Mouse (Mus musculus): ENCODE results near the gene Fbxw2. TPM values are rescaled to one million over a fixed set of nuclear protein-coding genes. Genes with fewer than 3 reads are reported as not detected.
"Not testable (repeated sequence)": the region's sequence is repeated elsewhere in the genome, so short reads cannot be mapped to it uniquely, and the experiment has no call there.

The Fbxw2 gene
- polyA plus RNA-seq, 1 experiment from 2014 or later = 97.7 TPM

DNA sequence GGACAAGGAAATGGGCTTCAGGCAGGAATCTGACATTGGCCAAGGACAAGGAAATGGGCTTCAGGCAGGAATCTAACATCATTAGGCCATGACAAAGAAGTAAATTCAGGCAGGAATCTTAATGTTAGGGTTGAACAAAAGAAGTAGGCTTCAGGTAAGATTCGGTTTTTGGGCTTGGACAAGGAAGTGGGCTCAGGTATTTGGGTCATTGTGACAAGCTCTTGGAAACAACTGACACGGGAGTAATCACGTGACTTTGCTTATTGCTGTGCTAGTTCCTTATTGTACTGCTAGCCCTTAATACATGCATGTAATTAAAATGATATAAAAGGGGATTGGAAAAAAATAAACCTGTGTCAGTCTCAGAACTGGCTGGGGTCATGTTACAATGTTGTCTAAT lies 9.6 kb upstream of the Fbxw2 start:
- no peaks in the 10 kb centered on the region for H3K9me3 ChIP-seq
- H3K4me2 ChIP-seq = no peak overlapping the region
- H3K36me3 ChIP-seq = no peaks in the 10 kb centered on the region
- 74% methylated on average over 3 of the region's 3 CpGs for WGBS
- ATAC-seq (ENCODE audit: insufficient number of reproducible peaks, insufficient read depth, low FRiP score, low TSS enrichment, low read depth) = no peak
- H3K4me1 ChIP-seq = no peaks in the 10 kb centered on the region
- H3K27ac ChIP-seq = no peak overlapping the region
- H3K27me3 ChIP-seq = 0 out of 2 replicates have a peak, but pooled peaks cover 3% of the 10 kb centered on the region
- no peak overlapping the region for H3K9ac ChIP-seq
- H3K4me3 ChIP-seq = no peak overlapping the region

DNA sequence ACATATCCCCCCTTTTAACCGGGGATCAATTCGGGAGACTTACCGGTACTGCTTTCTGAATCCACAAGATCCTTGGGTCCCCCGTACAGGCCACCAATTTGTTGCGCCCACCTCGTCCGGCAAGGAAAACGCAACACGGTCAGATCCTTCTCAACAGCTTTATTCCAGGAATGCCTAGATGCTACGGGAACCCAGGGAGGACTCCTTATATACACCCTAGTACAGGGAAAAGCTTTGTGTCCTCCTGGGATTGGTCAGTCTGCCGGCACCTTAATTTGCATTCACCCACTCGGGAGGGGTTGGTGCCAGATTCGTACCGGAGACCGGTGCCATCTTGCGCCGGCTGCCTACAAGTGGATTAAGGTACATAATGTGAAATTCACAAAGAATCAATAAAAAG lies 7.5 kb upstream of the Fbxw2 start:
- no peaks in the 10 kb centered on the region for H3K4me1 ChIP-seq
- no peak overlapping the region for H3K27ac ChIP-seq
- no peak overlapping the region for H3K4me2 ChIP-seq
- ATAC-seq (ENCODE audit: insufficient number of reproducible peaks, insufficient read depth, low FRiP score, low TSS enrichment, low read depth) = no peak
- H3K9ac ChIP-seq = no peak overlapping the region
- WGBS = 90% methylated on average over 17 of the region's 17 CpGs
- no peak overlapping the region for H3K4me3 ChIP-seq
- 0 out of 2 replicates have a peak, but pooled peaks cover 4% of the 10 kb centered on the region for H3K9me3 ChIP-seq
- H3K36me3 ChIP-seq = no peaks in the 10 kb centered on the region
- 0 out of 2 replicates have a peak, but pooled peaks cover 3% of the 10 kb centered on the region for H3K27me3 ChIP-seq

DNA sequence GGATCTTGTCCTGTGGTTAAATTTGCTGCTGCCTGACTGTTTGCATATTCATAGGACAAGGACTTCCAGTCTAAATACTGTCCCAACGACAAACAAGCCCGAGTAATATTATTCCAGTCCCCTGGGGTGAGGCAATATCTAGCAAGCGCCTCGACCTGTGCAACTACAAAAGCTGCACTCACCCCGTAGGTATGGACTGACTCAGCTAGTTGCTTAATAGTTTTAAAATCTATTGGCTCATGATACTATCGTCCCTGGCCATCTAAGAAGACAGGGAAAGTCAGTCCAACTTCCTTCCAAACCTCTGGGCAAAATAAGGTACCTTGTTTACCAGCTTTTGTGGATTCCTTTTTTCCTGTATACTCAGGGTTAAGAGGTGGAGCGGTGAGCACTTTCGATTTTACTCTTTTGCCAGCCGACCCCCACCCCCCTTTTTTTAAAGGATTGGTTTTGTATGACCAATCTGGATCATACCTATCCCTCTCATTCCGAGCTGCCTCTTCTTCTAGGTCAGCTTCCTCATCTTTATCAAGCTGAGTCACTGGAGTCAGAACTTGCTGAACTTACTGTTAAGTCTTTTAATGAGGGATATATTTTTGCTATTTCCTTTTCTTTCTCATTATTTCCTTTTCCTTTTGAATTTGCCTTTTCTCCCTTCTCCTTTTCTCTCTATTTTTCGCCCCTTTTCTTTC lies 6.8 kb upstream of the Fbxw2 start, which contains the start of gene Gm34653:
TSS of gene Gm34653 (plus strand) at position 242 of the 692 bp plus-strand sequence.
- H3K27ac ChIP-seq; ATAC-seq (ENCODE audit: insufficient number of reproducible peaks, insufficient read depth, low FRiP score, low TSS enrichment, low read depth); H3K4me2 ChIP-seq; H3K36me3 ChIP-seq; H3K4me1 ChIP-seq; H3K9ac ChIP-seq; H3K9me3 ChIP-seq; H3K4me3 ChIP-seq; H3K27me3 ChIP-seq: not testable (repeated sequence)
- WGBS = 66% methylated on average over 11 of the region's 11 CpGs

DNA sequence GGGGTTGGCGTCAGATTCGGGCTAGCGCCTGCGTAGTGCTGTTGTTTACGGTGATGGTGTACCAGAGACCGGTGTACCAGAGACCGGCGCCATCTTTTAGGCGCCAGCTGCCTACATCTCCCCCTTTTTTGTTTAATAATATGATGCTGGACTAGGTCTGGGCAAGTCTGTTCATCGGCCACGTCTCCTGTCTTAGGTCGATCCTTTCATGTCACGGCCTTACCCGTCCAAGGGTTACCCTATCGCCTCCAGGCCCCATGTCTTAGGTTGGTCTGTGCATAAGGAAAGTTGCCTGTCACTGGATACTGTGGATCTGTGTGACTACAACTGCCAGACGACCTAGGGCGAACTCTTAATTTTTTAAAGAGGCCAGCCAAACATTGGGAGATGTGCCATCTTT lies 4.0 kb upstream of the Fbxw2 start:
- H3K36me3 ChIP-seq; H3K4me3 ChIP-seq; H3K27me3 ChIP-seq; H3K9ac ChIP-seq; H3K4me1 ChIP-seq; H3K27ac ChIP-seq; H3K9me3 ChIP-seq; H3K4me2 ChIP-seq; ATAC-seq (ENCODE audit: insufficient number of reproducible peaks, insufficient read depth, low FRiP score, low TSS enrichment, low read depth): not testable (repeated sequence)
- WGBS = 94% methylated on average over 17 of the region's 17 CpGs

DNA sequence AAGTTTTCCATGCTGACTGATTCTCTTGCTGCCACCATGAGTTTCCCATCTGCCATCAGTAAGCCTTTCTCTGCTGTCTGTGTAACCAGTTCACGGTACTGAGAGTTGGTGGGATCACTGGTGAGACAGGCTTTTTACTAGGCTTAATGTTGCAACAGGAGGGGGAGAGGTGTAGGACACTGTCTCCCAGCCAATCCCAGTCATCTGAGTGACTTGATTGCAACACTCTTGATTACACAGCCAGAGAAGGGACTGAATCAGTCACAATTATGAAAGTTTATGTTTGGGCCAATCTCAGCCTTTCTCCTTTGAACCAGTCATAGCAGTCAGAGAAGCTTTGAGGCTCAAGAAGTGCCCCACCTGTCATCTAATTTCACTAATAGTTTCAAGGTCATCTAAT lies 1.9 kb upstream of the Fbxw2 start:
- Histone ChIP-seq H3K4me1 (peaks cover 19% of the 10 kb centered on the region), H3K27me3 (0 out of 2 replicates have a peak, but pooled peaks cover 2% of the 10 kb centered on the region), H3K4me2 (no peak overlapping the region), H3K36me3 (0 out of 2 replicates have a peak, but pooled peaks cover 3% of the 10 kb centered on the region), H3K9ac (no peak overlapping the region), H3K9me3 (0 out of 2 replicates have a peak, but pooled peaks cover 4% of the 10 kb centered on the region), H3K27ac (no peak overlapping the region), H3K4me3 (no peak overlapping the region)
- no peak for ATAC-seq (ENCODE audit: insufficient number of reproducible peaks, insufficient read depth, low FRiP score, low TSS enrichment, low read depth)
- WGBS = 90% methylated on average over 1 of the region's 1 CpGs

DNA sequence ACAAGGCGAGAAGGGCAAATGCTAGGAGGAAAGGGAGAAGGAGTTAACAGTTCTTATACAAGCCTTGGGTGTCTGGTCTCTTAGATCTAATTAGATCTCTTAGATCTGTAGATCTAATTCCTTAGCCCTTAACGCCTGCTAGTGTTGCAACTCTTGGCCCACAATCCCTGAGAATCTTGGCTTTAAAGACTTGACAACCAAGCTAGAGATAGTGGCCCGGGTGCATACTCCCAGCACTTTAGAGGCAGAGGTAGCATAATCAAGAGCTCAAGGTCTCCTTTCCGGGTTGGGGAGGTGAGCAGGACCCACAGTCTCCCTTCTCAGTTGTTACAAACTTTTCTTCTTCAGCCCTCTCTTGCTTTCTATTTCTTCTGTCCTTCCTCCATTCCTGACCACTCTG lies 1.5 kb upstream of the Fbxw2 start:
- no peak for ATAC-seq (ENCODE audit: insufficient number of reproducible peaks, insufficient read depth, low FRiP score, low TSS enrichment, low read depth)
- no peak overlapping the region for H3K9ac ChIP-seq
- H3K27me3 ChIP-seq = 0 out of 2 replicates have a peak, but pooled peaks cover 2% of the 10 kb centered on the region
- H3K4me3 ChIP-seq = no peak overlapping the region
- H3K4me1 ChIP-seq = peaks cover 19% of the 10 kb centered on the region
- H3K36me3 ChIP-seq = peaks cover 5% of the 10 kb centered on the region
- 0 out of 2 replicates have a peak, but pooled peaks cover 4% of the 10 kb centered on the region for H3K9me3 ChIP-seq
- no peak overlapping the region for H3K27ac ChIP-seq
- 88% methylated on average over 4 of the region's 4 CpGs for WGBS
- no peak overlapping the region for H3K4me2 ChIP-seq

DNA sequence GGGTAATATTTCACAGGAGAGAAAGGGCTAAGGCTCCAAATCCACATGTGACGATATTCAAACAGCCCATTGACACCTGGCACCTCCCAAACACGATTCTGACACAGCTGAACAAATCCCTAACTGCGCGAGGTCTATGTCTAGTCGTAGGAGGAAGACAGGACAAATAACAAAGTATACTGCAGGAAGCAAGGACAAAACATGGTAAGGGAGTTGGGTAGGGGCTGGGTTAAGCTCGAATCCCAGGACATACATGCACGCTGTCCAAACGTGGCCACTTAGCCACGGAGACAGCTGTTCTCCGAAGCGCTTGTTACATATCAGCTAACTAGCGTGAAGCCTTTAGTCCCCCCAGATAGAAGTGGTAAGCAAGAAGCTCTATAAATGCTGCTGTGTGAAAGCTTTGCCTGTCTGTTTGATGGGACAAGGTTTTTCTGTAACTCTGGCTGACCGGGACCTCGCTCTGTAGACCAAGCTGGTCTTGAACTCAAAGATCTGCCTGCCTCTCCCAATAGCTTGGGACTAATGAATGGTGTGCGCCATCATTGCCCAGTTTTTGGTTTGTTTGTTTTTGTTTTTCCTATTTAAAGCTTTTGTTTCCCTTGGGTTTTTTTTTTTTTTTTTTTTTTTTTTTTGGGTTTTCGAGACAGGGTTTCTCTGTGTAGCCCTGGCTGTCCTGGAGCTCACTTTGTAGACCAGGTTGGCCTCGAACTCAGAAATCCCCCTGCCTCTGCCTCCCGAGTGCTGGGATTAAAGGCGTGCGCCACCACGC lies 535 bp upstream of the Fbxw2 start:
- Histone ChIP-seq H3K9me3 (0 out of 2 replicates have a peak, but pooled peaks cover 4% of the 10 kb centered on the region), H3K36me3 (peaks cover 14% of the 10 kb centered on the region), H3K27me3 (0 out of 2 replicates have a peak, but pooled peaks cover 2% of the 10 kb centered on the region), H3K4me1 (peaks cover 19% of the 10 kb centered on the region), H3K4me2 (peak overlapping the region; percentile 92), H3K4me3 (peak overlapping the region; percentile 98), H3K27ac (peak overlapping the region; percentile 75), H3K9ac (peak overlapping the region; percentile 98)
- ATAC-seq (ENCODE audit: insufficient number of reproducible peaks, insufficient read depth, low FRiP score, low TSS enrichment, low read depth) = no peak
- 36% methylated on average over 20 of the region's 21 CpGs for WGBS

DNA sequence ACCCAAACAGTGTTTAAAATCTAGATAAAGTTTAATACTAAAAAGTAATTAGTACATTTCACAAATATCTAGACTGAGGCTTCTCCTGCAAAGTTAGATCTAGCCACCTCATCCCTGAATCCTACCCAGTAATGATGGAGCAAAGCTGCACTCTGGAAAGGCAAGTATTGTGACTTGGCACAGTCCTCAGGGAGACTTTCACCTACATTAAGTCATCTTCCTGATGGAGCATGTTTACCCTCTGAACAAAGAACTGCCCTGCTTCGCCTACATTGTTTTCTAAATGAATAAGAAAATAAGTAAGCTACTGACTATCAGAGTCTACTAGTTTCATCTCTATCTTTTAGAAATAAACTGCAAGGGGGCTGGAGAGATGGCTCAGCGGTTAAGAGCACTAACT lies 7.6 kb downstream of the Fbxw2 start:
- 92% methylated on average over 2 of the region's 2 CpGs for WGBS
- no peak for ATAC-seq (ENCODE audit: insufficient number of reproducible peaks, insufficient read depth, low FRiP score, low TSS enrichment, low read depth)
- Histone ChIP-seq H3K27me3 (no peaks in the 10 kb centered on the region), H3K4me2 (no peak overlapping the region), H3K4me1 (no peaks in the 10 kb centered on the region), H3K9ac (no peak overlapping the region), H3K4me3 (no peak overlapping the region), H3K36me3 (peaks cover 62% of the 10 kb centered on the region), H3K9me3 (no peaks in the 10 kb centered on the region), H3K27ac (no peak overlapping the region)

DNA sequence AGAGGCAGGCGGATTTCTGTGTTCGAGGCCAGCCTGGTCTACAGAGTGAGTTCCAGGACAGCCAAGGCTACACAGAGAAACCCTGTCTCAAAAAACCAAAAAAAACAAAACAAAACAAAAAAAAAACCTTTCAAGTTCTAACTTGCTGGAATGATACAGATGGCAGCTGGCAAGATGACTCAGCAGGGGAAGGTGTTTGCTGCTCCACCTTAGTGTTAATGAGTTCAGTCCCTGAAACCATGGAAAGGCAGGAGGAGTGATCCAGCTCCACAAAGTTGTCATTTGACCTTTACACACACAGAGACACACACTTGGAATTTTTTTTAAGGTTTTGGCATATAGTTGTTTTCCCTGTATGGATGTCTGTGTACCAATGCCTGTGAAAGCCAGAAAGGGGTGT lies 10.2 kb downstream of the Fbxw2 start:
- not testable (repeated sequence) for H3K4me1 ChIP-seq; H3K9me3 ChIP-seq; H3K27me3 ChIP-seq; H3K4me3 ChIP-seq; H3K9ac ChIP-seq; H3K4me2 ChIP-seq; ATAC-seq (ENCODE audit: insufficient number of reproducible peaks, insufficient read depth, low FRiP score, low TSS enrichment, low read depth); H3K27ac ChIP-seq
- H3K36me3 ChIP-seq = peaks cover 64% of the 10 kb centered on the region
- WGBS = 99% methylated on average over 2 of the region's 2 CpGs

DNA sequence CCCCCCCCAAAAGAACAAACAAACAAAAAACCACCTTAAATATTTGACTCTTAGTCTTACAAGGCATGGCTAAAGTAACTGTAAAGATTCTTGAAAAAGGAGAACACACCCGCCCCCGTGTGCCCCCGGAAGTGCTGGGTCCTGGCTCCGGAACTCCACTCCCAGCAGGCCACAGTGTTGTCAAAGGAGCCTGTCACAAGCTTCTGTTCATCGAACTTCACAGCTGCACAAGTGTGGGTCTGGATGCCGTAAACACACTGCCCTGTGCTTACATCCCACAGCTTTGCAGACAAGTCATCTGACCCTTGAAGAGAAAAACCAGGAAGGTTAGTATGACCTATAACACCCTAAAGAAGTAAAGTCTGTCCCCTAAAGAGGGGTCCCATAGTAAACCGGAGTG lies 13.4 kb downstream of the Fbxw2 start:
- Histone ChIP-seq H3K27ac (no peak overlapping the region), H3K4me3 (no peak overlapping the region), H3K4me2 (no peak overlapping the region), H3K9me3 (no peaks in the 10 kb centered on the region), H3K36me3 (peaks cover 66% of the 10 kb centered on the region), H3K9ac (no peak overlapping the region), H3K27me3 (no peaks in the 10 kb centered on the region), H3K4me1 (no peaks in the 10 kb centered on the region)
- WGBS = 85% methylated on average over 7 of the region's 7 CpGs
- no peak for ATAC-seq (ENCODE audit: insufficient number of reproducible peaks, insufficient read depth, low FRiP score, low TSS enrichment, low read depth)

DNA sequence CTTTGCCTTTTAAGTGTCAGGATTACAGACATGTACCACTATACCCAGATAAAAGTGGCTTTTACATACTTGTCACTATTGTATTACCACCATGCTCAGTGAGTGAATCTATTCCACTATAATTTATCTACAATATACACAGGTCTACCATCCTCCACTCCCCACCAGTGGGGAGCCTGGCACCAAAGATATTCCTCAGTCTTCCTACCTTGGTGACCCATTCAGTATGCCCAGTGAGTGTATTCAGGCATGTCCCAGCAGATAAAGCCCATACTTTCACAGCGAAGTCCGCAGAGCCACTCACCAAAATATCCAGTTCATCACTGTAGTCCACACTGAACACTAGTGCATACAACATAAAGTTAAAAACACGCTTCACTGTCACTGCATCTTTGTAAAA lies 15.3 kb downstream of the Fbxw2 start:
- Histone ChIP-seq H3K27me3 (no peaks in the 10 kb centered on the region), H3K4me1 (no peaks in the 10 kb centered on the region), H3K9me3 (no peaks in the 10 kb centered on the region), H3K27ac (no peak overlapping the region), H3K9ac (no peak overlapping the region), H3K36me3 (peaks cover 68% of the 10 kb centered on the region), H3K4me3 (no peak overlapping the region), H3K4me2 (no peak overlapping the region)
- no peak for ATAC-seq (ENCODE audit: insufficient number of reproducible peaks, insufficient read depth, low FRiP score, low TSS enrichment, low read depth)
- 90% methylated on average over 3 of the region's 3 CpGs for WGBS

DNA sequence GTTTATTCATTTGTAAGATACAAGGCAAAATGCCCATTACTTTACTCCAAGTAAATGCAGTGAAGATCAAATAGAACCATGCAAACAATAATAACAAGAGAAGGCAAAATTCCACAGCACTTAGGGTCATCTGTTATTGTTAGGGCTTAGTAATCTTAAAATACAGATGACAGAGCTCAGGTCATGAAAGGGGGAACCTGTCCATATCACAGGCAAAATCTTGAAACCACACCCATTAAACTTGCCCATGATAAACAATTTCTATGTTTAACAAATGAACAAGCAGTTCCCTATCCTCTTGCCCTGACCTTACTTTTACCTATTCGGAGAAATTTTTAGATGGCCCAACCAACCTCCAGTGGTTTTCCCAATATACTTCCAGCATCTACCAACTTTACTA lies 16.5 kb downstream of the Fbxw2 start:
- Histone ChIP-seq H3K4me2 (no peak overlapping the region), H3K27ac (no peak overlapping the region), H3K4me1 (no peaks in the 10 kb centered on the region), H3K27me3 (no peaks in the 10 kb centered on the region), H3K36me3 (peaks cover 64% of the 10 kb centered on the region), H3K9ac (no peak overlapping the region), H3K4me3 (no peak overlapping the region), H3K9me3 (no peaks in the 10 kb centered on the region)
- no peak for ATAC-seq (ENCODE audit: insufficient number of reproducible peaks, insufficient read depth, low FRiP score, low TSS enrichment, low read depth)
- WGBS = 95% methylated on average over 1 of the region's 1 CpGs
